Mouse (Mus musculus): ENCODE data around the gene Gm39653. TPM values are rescaled to one million over a fixed set of nuclear protein-coding genes. Genes with fewer than 3 reads are reported as not detected.

Gene Gm39653
- not detected for polyA plus RNA-seq (2017; shearing (Covaris generic))

DNA sequence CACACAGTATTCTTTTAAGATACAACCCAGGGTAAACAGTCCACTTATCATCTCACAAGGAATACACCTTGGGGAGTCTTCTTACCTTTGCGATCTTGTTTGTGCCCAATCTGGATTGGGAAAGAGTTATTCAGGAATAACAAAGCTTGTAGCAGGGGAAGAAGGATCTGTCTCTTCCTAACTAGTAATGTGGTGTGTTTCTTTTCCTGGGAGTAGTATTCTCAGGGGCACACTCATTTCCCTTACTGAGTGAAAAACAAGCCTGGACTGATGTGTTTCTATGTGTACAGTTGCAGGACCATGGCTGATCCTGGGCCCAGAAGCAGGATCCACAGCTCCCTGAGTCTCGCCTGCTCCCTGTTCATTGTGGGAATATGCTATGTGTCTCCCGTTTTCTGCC lies at the start of gene Gm39653:
Gene Gm39653, plus strand, starts transcription at position 301 of the 400 bp plus-strand sequence.

Other genes with a start within 250 kb of the Gm39653 start
- 0.20 TPM for gene Adam23, start 170.1 kb upstream of the Gm39653 start, polyA plus RNA-seq (2017; shearing (Covaris generic))
- 0.30 TPM for gene Dytn, start 71.0 kb downstream of the Gm39653 start, polyA plus RNA-seq (2017; shearing (Covaris generic))
- not detected for gene Mdh1b, start 114.3 kb downstream of the Gm39653 start, polyA plus RNA-seq (2017; shearing (Covaris generic))
- 38.2 TPM for gene Fastkd2, start 114.6 kb downstream of the Gm39653 start, polyA plus RNA-seq (2017; shearing (Covaris generic))
- not detected for gene 4933402D24Rik, start 153.3 kb downstream of the Gm39653 start, polyA plus RNA-seq (2017; shearing (Covaris generic))